Mouse (Mus musculus): ENCODE measurements around the gene Slc17a5. TPM values are rescaled to one million over a fixed set of nuclear protein-coding genes. Genes with fewer than 3 reads are reported as not detected.

Gene Slc17a5
- polyA plus RNA-seq, 1 experiment: 11.5 TPM

DNA sequence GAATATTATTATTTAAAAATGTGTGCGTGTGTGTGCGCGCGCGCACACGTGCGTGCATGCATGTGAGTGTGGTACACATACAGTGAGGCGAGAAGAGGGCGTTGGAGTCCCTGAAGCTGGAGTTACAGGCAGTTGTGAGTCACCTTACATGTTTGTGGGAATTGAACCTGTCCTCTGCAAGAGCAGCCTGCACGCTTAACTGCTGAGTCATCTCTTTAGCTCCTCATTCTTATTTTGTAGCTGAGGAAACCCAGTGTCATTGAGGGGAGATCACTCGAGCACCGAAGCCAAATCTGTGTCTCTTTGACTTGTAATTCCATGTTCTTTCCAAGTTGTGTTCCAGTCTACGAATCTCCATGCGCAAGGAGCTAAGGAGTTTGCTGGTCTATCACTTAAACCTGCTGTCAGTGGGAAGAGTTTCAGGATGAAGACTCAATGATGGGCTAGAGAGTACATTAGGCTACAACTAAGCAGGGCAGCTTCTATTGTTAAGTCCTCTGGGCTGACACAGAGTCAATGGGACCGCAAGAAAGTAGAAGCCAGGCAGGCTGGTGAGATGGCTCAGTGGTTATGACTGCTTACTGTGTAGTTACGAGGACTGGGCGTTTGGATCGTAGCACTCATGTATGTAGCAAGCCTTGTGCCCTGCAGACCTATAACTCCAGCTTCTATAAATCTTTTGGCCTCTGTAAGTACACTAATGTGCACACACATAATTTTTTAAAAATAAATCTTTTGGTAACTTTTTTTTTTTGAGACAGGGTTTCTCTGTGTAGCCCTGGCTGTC lies 8.1 kb upstream of the Slc17a5 start:
- no peak for DNase-seq (ENCODE audit: low read depth)
- TF ChIP-seq CTCF (IDR thresholded peaks at IDR 0.05; ENCODE audit: borderline replicate concordance, extremely low read depth, insufficient read depth, insufficient read length) (no peak), POLR2A (IDR thresholded peaks at IDR 0.05; ENCODE audit: borderline replicate concordance, extremely low read depth, insufficient read depth, insufficient read length, poor library complexity, severe bottlenecking) (no peak)

DNA sequence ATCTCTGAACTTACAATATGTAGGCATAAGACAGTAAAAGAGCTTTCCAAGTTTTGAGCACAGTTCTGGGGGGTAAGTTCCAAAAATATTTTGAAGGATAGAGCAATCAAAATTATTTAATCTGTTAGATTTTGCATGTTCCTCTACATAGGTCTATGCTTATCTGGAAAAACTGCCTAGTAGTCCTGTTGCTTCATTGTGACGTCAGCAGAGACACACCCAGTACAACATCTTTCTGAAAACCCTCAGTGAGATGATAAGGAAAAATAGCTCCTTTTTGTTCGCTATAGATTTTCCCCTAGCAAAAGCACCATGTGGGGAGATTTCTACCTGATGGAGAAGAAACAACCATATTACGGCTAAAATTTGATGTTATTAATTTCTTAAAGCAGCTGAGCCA lies 7.4 kb upstream of the Slc17a5 start:
- TF ChIP-seq POLR2A (IDR thresholded peaks at IDR 0.05; ENCODE audit: borderline replicate concordance, extremely low read depth, insufficient read depth, insufficient read length, poor library complexity, severe bottlenecking) (no peak), CTCF (IDR thresholded peaks at IDR 0.05; ENCODE audit: borderline replicate concordance, extremely low read depth, insufficient read depth, insufficient read length) (no peak)
- no peak for DNase-seq (ENCODE audit: low read depth)

DNA sequence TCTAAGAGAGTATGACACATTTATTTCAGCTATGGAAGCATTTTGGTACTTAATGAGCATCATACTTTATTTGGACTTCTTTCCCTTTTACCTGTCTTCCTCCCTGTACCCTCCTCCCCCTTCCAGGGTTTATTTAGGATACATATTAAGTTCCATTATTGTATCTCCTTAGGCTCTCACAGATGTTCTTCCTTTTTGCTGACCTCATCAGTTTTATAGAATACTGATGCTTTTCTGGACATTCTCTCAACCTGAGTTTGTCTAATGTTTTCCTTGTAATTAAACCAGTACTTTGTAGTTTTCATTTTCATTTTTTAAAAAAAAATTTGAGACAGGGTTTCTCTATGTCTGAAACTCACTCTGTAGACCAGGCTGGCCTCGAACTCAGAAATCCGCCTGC lies 2.6 kb upstream of the Slc17a5 start:
- DNase-seq (ENCODE audit: low read depth): no peak
- TF ChIP-seq CTCF (IDR thresholded peaks at IDR 0.05; ENCODE audit: borderline replicate concordance, extremely low read depth, insufficient read depth, insufficient read length) (no peak), POLR2A (IDR thresholded peaks at IDR 0.05; ENCODE audit: borderline replicate concordance, extremely low read depth, insufficient read depth, insufficient read length, poor library complexity, severe bottlenecking) (no peak)

DNA sequence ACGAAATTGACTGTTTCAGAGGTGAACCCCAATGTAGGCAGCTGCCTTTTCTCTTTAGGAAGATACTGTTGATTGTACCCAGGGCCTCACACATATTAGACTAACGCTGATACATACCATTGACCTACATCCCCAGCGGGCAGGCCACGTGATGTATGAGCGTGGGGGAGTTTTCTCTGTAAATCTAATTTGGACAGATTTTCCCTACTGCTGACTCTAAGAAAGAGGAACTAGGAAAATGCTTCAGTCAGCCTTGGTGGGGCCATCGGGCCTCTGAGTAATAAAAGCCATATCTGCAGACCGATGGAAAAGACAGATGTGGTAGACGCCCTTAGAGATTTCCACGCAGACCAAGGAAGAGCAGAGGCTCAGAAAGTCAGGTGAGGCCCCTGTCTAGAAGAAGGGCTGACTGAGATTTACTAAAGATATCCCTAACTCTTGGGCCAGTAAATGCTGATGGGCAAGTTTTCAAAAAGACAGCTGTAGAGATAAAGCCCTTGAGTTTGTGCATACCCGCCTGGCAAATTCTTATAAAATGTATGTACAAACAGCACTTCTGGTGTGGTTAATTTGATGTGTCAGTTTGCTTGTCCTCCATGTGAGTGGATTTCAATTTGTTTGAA lies 681 bp upstream of the Slc17a5 start:
- TF ChIP-seq POLR2A (IDR thresholded peaks at IDR 0.05; ENCODE audit: borderline replicate concordance, extremely low read depth, insufficient read depth, insufficient read length, poor library complexity, severe bottlenecking) (no peak), CTCF (IDR thresholded peaks at IDR 0.05; ENCODE audit: borderline replicate concordance, extremely low read depth, insufficient read depth, insufficient read length) (no peak)
- DNase-seq (ENCODE audit: low read depth): no peak

DNA sequence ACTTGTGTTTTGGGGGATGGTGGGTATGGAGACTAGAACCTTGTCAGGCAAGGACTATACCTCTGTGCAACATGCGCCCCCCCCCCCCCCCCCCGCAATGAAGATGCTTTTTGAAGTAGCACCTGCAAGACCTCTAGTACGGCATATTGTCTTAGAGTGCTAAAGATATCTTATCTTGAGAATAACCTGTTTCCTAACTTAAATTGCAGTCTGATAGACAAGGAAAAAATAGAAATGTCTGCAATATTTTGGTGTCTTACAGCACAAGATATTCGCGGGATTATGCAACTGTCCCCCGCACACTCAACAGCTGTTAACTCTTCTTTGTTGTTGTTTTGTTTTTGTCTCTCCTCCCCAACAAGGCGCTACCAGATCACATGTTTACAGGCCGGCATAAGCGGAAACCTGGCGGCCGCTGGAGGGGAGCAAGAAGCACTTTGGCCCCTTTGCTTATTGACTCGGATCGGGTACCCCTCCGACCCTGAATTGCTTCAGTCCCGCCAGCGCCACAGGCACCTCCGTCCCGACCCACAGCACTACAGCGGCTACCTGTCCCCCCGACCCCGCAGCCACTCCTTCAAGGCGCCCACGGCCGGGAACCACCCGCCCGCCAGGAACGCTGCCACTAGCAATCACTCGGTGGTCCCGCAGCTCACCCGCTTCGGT lies 490 bp downstream of the Slc17a5 start:
- TF ChIP-seq POLR2A (IDR thresholded peaks at IDR 0.05; ENCODE audit: borderline replicate concordance, extremely low read depth, insufficient read depth, insufficient read length, poor library complexity, severe bottlenecking) (no peak), CTCF (IDR thresholded peaks at IDR 0.05; ENCODE audit: borderline replicate concordance, extremely low read depth, insufficient read depth, insufficient read length) (no peak)
- peak; percentile 67 for DNase-seq (ENCODE audit: low read depth)

DNA sequence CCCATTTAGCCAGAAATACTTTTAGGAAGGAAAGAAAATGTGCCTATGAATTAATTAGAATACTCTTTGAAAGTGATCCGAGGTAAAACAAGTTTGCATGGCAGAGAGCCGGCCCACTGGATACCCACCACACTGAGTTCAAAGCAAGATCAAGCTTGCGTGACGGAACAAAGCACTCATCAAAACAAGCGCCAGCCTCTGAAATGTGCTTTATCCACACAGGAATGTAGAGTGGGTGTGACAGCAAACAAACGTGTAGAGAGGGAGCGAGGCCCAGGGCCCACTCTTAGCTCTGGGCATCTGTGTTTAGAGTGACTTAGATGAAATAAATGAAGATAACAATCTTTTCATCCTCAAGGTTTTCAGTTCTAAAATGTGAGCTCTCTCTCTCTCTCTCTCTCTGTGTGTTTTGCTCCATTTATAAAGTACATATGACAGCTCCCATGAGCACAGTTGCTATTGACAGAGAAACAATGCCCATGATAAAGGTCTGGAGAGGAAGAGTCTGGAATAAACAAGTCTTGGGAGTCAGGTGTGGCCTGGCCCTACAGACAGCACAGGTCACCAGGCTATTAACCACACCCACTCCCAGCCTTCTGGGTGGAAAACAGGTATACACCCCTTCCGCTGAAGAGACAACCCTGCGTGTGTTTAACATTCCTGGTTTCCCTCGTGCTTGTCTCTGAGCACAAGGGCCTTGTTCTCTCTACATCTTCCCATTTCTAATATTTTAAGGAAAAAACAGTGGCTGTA lies 8.0 kb downstream of the Slc17a5 start:
- DNase-seq (ENCODE audit: low read depth): no peak

DNA sequence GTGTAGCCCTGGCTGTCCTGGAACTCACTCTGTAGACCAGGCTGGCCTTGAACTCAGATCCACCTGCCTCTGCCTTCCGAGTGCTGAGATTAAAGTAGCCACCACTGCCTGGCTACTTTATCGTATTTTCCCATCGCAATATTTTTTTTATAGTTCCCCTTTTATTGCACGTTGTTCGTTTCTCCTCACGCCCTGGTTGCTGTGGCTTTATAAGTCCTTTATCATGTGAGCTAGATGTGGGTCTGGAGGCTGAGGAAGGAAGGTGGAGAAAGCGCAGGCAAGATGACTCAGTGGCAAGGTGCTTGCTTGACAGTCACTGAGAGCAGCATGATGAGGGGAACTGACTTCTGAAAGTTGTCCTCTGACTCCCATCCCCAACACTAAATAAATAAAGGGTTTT lies 9.0 kb downstream of the Slc17a5 start:
- TF ChIP-seq CTCF (IDR thresholded peaks at IDR 0.05; ENCODE audit: borderline replicate concordance, extremely low read depth, insufficient read depth, insufficient read length) (no peak), POLR2A (IDR thresholded peaks at IDR 0.05; ENCODE audit: borderline replicate concordance, extremely low read depth, insufficient read depth, insufficient read length, poor library complexity, severe bottlenecking) (no peak)
- DNase-seq (ENCODE audit: low read depth): no peak

More for the DNA sequence above, 8.0 kb downstream of the Slc17a5 start:
- TF ChIP-seq POLR2A (IDR thresholded peaks at IDR 0.05; ENCODE audit: borderline replicate concordance, extremely low read depth, insufficient read depth, insufficient read length, poor library complexity, severe bottlenecking) (no peak), CTCF (IDR thresholded peaks at IDR 0.05; ENCODE audit: borderline replicate concordance, extremely low read depth, insufficient read depth, insufficient read length) (no peak)

DNA sequence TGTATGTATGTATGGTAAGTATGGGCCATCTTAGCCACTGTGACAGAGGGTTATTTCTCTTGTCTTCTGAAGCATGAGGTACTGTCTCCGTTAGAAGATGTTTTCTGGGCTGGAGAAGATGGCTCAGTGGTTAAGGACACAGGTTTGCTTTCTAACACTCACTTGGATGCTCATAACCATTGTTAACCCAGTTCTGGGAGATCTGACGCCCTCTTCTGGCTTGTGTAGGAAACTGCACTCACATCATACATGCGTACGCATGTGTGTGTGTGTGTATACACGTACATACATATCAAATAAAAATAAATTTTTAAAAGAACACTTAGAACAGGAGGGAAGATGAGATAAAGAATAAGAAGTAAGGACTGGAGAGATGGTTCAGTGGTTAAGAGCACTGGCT lies 11.4 kb downstream of the Slc17a5 start:
- TF ChIP-seq CTCF (IDR thresholded peaks at IDR 0.05; ENCODE audit: borderline replicate concordance, extremely low read depth, insufficient read depth, insufficient read length): no peak
- no peak for TF ChIP-seq POLR2A (IDR thresholded peaks at IDR 0.05; ENCODE audit: borderline replicate concordance, extremely low read depth, insufficient read depth, insufficient read length, poor library complexity, severe bottlenecking)
- DNase-seq (ENCODE audit: low read depth): no peak

DNA sequence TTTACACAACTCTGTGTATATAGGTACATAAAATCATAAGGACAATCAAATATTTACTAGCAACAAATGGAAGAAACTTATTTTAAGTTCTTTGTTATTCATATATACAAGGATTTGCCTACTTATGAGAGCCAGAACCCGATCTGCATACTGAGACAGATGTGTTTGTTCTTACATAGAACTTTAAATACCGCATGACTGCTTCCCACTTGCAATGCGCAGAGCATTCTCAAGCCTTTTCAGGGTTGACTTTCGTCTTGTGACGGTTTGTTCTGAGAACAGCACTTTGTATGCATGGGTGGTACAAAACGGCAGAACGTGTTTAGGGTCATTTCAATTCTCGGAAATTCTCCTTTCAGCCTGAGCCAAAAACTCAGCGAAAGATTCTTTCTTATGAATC lies 17.9 kb downstream of the Slc17a5 start:
- no peak for TF ChIP-seq CTCF (IDR thresholded peaks at IDR 0.05; ENCODE audit: borderline replicate concordance, extremely low read depth, insufficient read depth, insufficient read length)
- no peak for TF ChIP-seq POLR2A (IDR thresholded peaks at IDR 0.05; ENCODE audit: borderline replicate concordance, extremely low read depth, insufficient read depth, insufficient read length, poor library complexity, severe bottlenecking)
- no peak for DNase-seq (ENCODE audit: low read depth)

DNA sequence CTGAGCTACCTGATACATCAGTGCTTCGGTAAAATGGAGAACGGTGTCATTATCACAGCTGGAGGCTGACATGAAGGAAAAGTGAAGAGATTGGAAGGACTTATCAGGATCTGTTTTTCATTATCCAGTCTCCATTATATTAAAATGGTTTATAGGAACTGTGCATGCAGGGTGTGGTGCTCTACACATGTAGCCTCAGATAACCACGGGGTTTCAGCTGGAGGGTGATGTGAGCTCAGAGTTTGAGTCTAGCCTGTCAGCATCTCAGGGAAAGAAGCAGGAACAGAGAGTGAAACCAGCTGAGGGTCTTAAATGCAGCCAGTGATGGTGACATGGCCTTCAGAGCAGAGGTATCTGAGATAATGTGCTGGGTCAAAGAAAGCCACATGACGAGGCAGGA lies 28.4 kb downstream of the Slc17a5 start:
- no peak for TF ChIP-seq CTCF (IDR thresholded peaks at IDR 0.05; ENCODE audit: borderline replicate concordance, extremely low read depth, insufficient read depth, insufficient read length)
- TF ChIP-seq POLR2A (IDR thresholded peaks at IDR 0.05; ENCODE audit: borderline replicate concordance, extremely low read depth, insufficient read depth, insufficient read length, poor library complexity, severe bottlenecking): no peak
- no peak for DNase-seq (ENCODE audit: low read depth)

Measured in brain, embryonic 14.5 days (tissue).